Mouse (Mus musculus) small intestine, adult 2 months (tissue): ENCODE data around the gene Hat1.

Experiments
- CTCF ChIP-seq: fragments of 200-500 bp; IDR thresholded peaks from 2 replicates; pipeline ENCODE4 v1.5.1; 2012; ENCODE audit warnings: low read depth, mild to moderate bottlenecking, control low read depth, inconsistent platforms, low read length, moderate library complexity, mixed read lengths; ENCODE audit not compliant: insufficient replicate concordance, insufficient read length; ENCODE audit errors: extremely low read depth
- POLR2A ChIP-seq: fragments of 200-500 bp; IDR thresholded peaks from 2 replicates; pipeline ENCODE4 v1.6.1; 2012; ENCODE audit warnings: low read depth, mild to moderate bottlenecking, control low read depth, inconsistent platforms, low read length, moderate library complexity

DNA sequence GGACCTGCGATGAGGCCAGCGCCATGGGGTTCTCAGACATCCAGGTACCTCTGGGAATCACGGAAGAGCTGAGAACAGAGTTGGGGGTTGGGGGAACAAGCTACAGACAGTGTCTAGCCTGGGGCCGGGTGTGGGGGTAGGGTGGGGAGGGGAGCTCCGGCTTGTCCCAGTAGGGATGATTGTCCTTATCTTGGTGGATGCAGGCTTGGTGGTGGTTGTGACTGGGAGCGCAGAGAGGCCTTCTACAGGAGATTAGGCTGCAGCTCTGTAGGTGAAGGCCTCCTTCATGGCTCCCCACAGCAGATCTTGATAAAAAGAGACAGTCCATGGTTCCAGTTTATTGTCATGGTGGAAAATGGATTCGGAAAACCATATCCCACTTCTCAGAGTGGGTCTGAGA lies 72.8 kb downstream of the Hat1 start:
- TF ChIP-seq CTCF (no peak), POLR2A (no peak)
